Mouse (Mus musculus): Measurements from ENCODE around the gene Jpt1. TPM values are rescaled to one million over a fixed set of nuclear protein-coding genes. Genes with fewer than 3 reads are reported as not detected.

The Jpt1 gene
- polyA plus RNA-seq, 1 experiment: 430 TPM

- Histone ChIP-seq H3K27ac (ENCODE audit: insufficient read depth, low read depth, low read length) (peak overlapping the region; percentile 97), H3K36me3 (ENCODE audit: control insufficient read depth, insufficient read depth, low read length) (no peaks in the 10 kb centered on the region), H3K4me1 (ENCODE audit: control insufficient read depth, insufficient read depth, insufficient read length, low read length) (peaks cover 22% of the 10 kb centered on the region), H3K27me3 (ENCODE audit: control insufficient read depth, insufficient read depth, low read length) (no peaks in the 10 kb centered on the region), H3K4me3 (ENCODE audit: low read depth, low read length) (peak overlapping the region; percentile 76)
- WGBS: 7% methylated on average over 8 of the region's 8 CpGs
- TF ChIP-seq CTCF (IDR thresholded peaks at IDR 0.05; ENCODE audit: extremely low read depth, insufficient read length, insufficient replicate concordance, low read depth, low read length): no peak
- no peak for TF ChIP-seq POLR2A (IDR thresholded peaks at IDR 0.05; ENCODE audit: low read depth, low read length)
Measured at GRCm38 (mm10) chr11:115512407-115513183, 1.6 kb downstream of the Jpt1 start.

GRCm38 (mm10) chr11:115512004-115512403, 2.2 kb downstream of the Jpt1 start:
- no peak for TF ChIP-seq POLR2A (IDR thresholded peaks at IDR 0.05; ENCODE audit: low read depth, low read length)
- no peak for TF ChIP-seq CTCF (IDR thresholded peaks at IDR 0.05; ENCODE audit: extremely low read depth, insufficient read length, insufficient replicate concordance, low read depth, low read length)
- no peaks in the 10 kb centered on the region for H3K27me3 ChIP-seq (ENCODE audit: control insufficient read depth, insufficient read depth, low read length)
- peak overlapping the region; percentile 97 for H3K27ac ChIP-seq (ENCODE audit: insufficient read depth, low read depth, low read length)
- no peaks in the 10 kb centered on the region for H3K36me3 ChIP-seq (ENCODE audit: control insufficient read depth, insufficient read depth, low read length)
- H3K4me3 ChIP-seq (ENCODE audit: low read depth, low read length): peak overlapping the region; percentile 76; the same call in 1 of the 2 replicates
- 15% methylated on average over 3 of the region's 3 CpGs for WGBS
- peaks cover 22% of the 10 kb centered on the region for H3K4me1 ChIP-seq (ENCODE audit: control insufficient read depth, insufficient read depth, insufficient read length, low read length)

GRCm38 (mm10) chr11:115511121-115511520, 3.1 kb downstream of the Jpt1 start:
- Histone ChIP-seq H3K4me3 (ENCODE audit: low read depth, low read length) (no peak overlapping the region; the same call in 1 of the 2 replicates), H3K27ac (ENCODE audit: insufficient read depth, low read depth, low read length) (peak overlapping the region; percentile 42), H3K36me3 (ENCODE audit: control insufficient read depth, insufficient read depth, low read length) (no peaks in the 10 kb centered on the region), H3K27me3 (ENCODE audit: control insufficient read depth, insufficient read depth, low read length) (no peaks in the 10 kb centered on the region), H3K4me1 (ENCODE audit: control insufficient read depth, insufficient read depth, insufficient read length, low read length) (peaks cover 22% of the 10 kb centered on the region)
- WGBS: 38% methylated on average over 2 of the region's 2 CpGs
- TF ChIP-seq POLR2A (IDR thresholded peaks at IDR 0.05; ENCODE audit: low read depth, low read length) (no peak), CTCF (IDR thresholded peaks at IDR 0.05; ENCODE audit: extremely low read depth, insufficient read length, insufficient replicate concordance, low read depth, low read length) (no peak)

- peak overlapping the region; percentile 84 for H3K27ac ChIP-seq (ENCODE audit: insufficient read depth, low read depth, low read length)
- no peaks in the 10 kb centered on the region for H3K27me3 ChIP-seq (ENCODE audit: control insufficient read depth, insufficient read depth, low read length)
- H3K4me1 ChIP-seq (ENCODE audit: control insufficient read depth, insufficient read depth, insufficient read length, low read length): peaks cover 22% of the 10 kb centered on the region
- H3K4me3 ChIP-seq (ENCODE audit: low read depth, low read length): peak overlapping the region; percentile 2; the same call in 1 of the 2 replicates
- 33% methylated on average over 5 of the region's 5 CpGs for WGBS
- TF ChIP-seq CTCF (IDR thresholded peaks at IDR 0.05; ENCODE audit: extremely low read depth, insufficient read length, insufficient replicate concordance, low read depth, low read length): no peak
- no peaks in the 10 kb centered on the region for H3K36me3 ChIP-seq (ENCODE audit: control insufficient read depth, insufficient read depth, low read length)
Measured at GRCm38 (mm10) chr11:115510507-115510888, 3.7 kb downstream of the Jpt1 start.

GRCm38 (mm10) chr11:115509773-115510506, 4.2 kb downstream of the Jpt1 start:
- Histone ChIP-seq H3K27ac (ENCODE audit: insufficient read depth, low read depth, low read length) (peak overlapping the region; percentile 84), H3K27me3 (ENCODE audit: control insufficient read depth, insufficient read depth, low read length) (no peaks in the 10 kb centered on the region), H3K36me3 (ENCODE audit: control insufficient read depth, insufficient read depth, low read length) (no peaks in the 10 kb centered on the region), H3K4me3 (ENCODE audit: low read depth, low read length) (peak overlapping the region; percentile 6; the same call in 1 of the 2 replicates), H3K4me1 (ENCODE audit: control insufficient read depth, insufficient read depth, insufficient read length, low read length) (peaks cover 21% of the 10 kb centered on the region)
- TF ChIP-seq CTCF (IDR thresholded peaks at IDR 0.05; ENCODE audit: extremely low read depth, insufficient read length, insufficient replicate concordance, low read depth, low read length): no peak
- peak; percentile 58; the same call in 1 of the 2 replicates for TF ChIP-seq POLR2A (IDR thresholded peaks at IDR 0.05; ENCODE audit: low read depth, low read length)
- 15% methylated on average over 6 of the region's 6 CpGs for WGBS

- H3K27ac ChIP-seq (ENCODE audit: insufficient read depth, low read depth, low read length): no peak overlapping the region
- H3K4me3 ChIP-seq (ENCODE audit: low read depth, low read length): no peak overlapping the region
- peaks cover 20% of the 10 kb centered on the region for H3K4me1 ChIP-seq (ENCODE audit: control insufficient read depth, insufficient read depth, insufficient read length, low read length)
- no peaks in the 10 kb centered on the region for H3K27me3 ChIP-seq (ENCODE audit: control insufficient read depth, insufficient read depth, low read length)
- 49% methylated on average over 2 of the region's 2 CpGs for WGBS
- no peaks in the 10 kb centered on the region for H3K36me3 ChIP-seq (ENCODE audit: control insufficient read depth, insufficient read depth, low read length)
- TF ChIP-seq POLR2A (IDR thresholded peaks at IDR 0.05; ENCODE audit: low read depth, low read length) (no peak), CTCF (IDR thresholded peaks at IDR 0.05; ENCODE audit: extremely low read depth, insufficient read length, insufficient replicate concordance, low read depth, low read length) (no peak)
Measured at GRCm38 (mm10) chr11:115508061-115508460, 6.1 kb downstream of the Jpt1 start.

GRCm38 (mm10) chr11:115506586-115506985, 7.6 kb downstream of the Jpt1 start:
- Histone ChIP-seq H3K27ac (ENCODE audit: insufficient read depth, low read depth, low read length) (no peak overlapping the region), H3K27me3 (ENCODE audit: control insufficient read depth, insufficient read depth, low read length) (no peaks in the 10 kb centered on the region), H3K4me3 (ENCODE audit: low read depth, low read length) (no peak overlapping the region), H3K36me3 (ENCODE audit: control insufficient read depth, insufficient read depth, low read length) (peaks cover 11% of the 10 kb centered on the region), H3K4me1 (ENCODE audit: control insufficient read depth, insufficient read depth, insufficient read length, low read length) (peaks cover 15% of the 10 kb centered on the region)
- 48% methylated on average over 3 of the region's 3 CpGs for WGBS
- TF ChIP-seq POLR2A (IDR thresholded peaks at IDR 0.05; ENCODE audit: low read depth, low read length) (no peak), CTCF (IDR thresholded peaks at IDR 0.05; ENCODE audit: extremely low read depth, insufficient read length, insufficient replicate concordance, low read depth, low read length) (no peak)

Data from small intestine, adult 2 months (tissue).